Mouse (Mus musculus): ENCODE measurements around the gene Ugt2a1. TPM values are rescaled to one million over a fixed set of nuclear protein-coding genes. Genes with fewer than 3 reads are reported as not detected.
"Not testable (repeated sequence)": the region's sequence is repeated elsewhere in the genome, so short reads cannot be mapped to it uniquely, and the experiment has no call there.

Gene Ugt2a1
- not detected in 2 replicates for polyA plus RNA-seq (2016; fragmentation: Nextera tagmentation; extraction: Ambion mirVana)

DNA sequence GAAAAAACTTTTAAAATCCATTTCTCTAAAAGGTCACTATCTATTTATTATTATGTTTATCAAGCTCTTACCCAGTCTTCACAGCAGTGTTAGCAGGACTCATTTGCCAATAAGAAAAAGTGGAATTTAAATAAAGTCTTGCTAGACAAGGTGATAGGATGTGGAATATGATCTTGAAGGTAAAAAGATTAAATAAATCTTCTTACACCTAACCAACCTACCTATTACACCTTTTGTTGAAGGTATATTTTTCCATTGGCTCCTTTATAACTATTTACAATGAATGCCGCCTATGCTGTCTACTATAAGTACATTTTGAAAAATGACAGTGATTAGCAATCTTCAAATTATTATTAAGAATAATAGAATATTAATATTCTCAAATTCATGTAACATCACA lies at the start of gene Ugt2a1:
Ugt2a1 (minus strand) TSS at position 101 of the 400 bp plus-strand sequence.
- WGBS = 80% methylated on average over 1 of the region's 1 CpGs
- Histone ChIP-seq H3K36me3 (no peaks in the 10 kb centered on the region), H3K4me1 (no peaks in the 10 kb centered on the region), H3K9me3 (no peaks in the 10 kb centered on the region), H3K27ac (no peak within 1 kb of the TSS), H3K4me3 (no peak within 1 kb of the TSS), H3K27me3 (ENCODE audit: insufficient read depth, poor library complexity, severe bottlenecking) (no peaks in the 10 kb centered on the region)
- DNase-seq (ENCODE audit: low spot score) = no peak

DNA sequence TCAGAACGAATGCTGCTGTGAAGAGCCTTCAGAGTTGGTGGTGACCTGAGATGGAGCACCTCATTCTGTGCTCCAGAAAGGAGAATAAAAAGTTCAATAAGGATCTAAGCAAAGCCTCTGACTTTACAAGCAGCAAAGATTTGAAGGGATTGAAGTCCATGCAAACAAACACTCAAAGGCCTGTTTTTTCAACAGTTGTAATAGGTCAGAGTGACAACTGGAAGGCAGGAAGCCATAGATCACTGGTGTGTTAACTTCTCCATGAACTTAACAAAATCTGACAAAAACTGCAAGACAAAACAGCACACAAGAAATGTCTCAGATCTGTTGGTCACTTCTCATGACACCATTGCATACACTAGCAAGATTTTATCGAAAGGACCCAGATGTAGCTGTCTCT lies 47.4 kb upstream of the Ugt2a1 start, which contains the start of gene Sult1b1:
Sult1b1 (minus strand) TSS at position 85 of the 400 bp plus-strand sequence.
- H3K4me1 ChIP-seq = no peaks in the 10 kb centered on the region
- H3K27me3 ChIP-seq (ENCODE audit: insufficient read depth, poor library complexity, severe bottlenecking) = no peaks in the 10 kb centered on the region
- H3K4me3 ChIP-seq = no peak within 1 kb of the TSS
- H3K27ac ChIP-seq = no peak within 1 kb of the TSS
- DNase-seq (ENCODE audit: low spot score) = no peak
- no peaks in the 10 kb centered on the region for H3K9me3 ChIP-seq
- 93% methylated on average over 2 of the region's 2 CpGs for WGBS
- H3K36me3 ChIP-seq = no peaks in the 10 kb centered on the region

DNA sequence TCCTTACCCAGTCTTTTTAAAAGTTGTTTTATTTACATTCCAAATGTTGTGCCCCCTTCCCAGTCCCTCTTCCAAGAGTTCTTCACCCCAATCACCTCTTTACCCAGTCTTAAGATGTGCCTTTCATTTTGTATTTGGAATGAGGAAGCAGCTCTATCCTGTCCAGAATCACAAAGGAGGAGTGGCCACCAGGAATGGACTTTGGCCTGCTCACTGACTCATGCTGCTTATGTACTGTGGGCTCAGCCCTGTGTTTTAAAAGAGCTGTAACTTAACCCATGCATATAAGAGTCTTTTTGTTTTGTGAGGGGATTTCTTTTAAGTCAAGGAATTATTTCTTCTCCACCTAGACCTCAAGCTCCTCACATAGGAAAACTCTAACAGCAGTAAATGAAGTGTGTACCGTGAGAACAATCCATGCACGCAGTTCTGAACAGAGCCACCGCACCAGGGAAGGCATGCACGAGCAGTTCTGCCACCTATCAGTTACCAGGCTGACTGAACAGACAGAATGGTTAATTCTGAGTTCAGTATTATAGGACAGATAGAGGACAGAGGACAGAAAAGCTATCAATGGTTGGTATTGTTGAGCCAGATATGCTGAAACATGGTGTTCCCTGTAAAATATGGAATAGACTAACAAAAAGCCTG lies 45.4 kb upstream of the Ugt2a1 start:
- 81% methylated on average over 4 of the region's 4 CpGs for WGBS

DNA sequence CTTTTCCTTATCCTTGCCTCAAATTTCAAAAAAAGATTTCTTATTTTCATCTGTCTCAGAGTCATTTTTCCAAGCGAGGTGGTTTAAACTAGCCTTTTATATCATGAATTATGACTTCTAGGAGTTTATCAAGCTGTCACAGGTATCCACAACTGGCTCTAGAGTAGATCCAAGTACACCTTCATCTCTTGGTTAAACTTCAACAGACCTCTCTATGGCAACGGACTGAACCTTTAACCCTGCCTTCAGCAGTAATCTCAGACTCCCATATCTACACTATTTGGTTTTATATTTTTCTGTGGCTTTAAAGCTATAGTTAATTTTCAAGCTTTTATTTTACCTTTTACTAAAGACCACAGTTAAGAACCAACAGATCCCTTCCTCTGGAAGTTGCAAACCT lies 41.6 kb upstream of the Ugt2a1 start:
- no peak overlapping the region for H3K27ac ChIP-seq
- no peaks in the 10 kb centered on the region for H3K27me3 ChIP-seq (ENCODE audit: insufficient read depth, poor library complexity, severe bottlenecking)
- WGBS = 60% methylated on average over 2 of the region's 2 CpGs
- no peaks in the 10 kb centered on the region for H3K36me3 ChIP-seq
- no peak for DNase-seq (ENCODE audit: low spot score)
- no peaks in the 10 kb centered on the region for H3K4me1 ChIP-seq
- no peaks in the 10 kb centered on the region for H3K9me3 ChIP-seq
- no peak overlapping the region for H3K4me3 ChIP-seq

More for the DNA sequence above, 45.4 kb upstream of the Ugt2a1 start:
- Histone ChIP-seq H3K4me3 (no peak overlapping the region), H3K9me3 (no peaks in the 10 kb centered on the region), H3K27me3 (ENCODE audit: insufficient read depth, poor library complexity, severe bottlenecking) (no peaks in the 10 kb centered on the region), H3K36me3 (no peaks in the 10 kb centered on the region), H3K4me1 (no peaks in the 10 kb centered on the region), H3K27ac (no peak overlapping the region)
- no peak for DNase-seq (ENCODE audit: low spot score)

DNA sequence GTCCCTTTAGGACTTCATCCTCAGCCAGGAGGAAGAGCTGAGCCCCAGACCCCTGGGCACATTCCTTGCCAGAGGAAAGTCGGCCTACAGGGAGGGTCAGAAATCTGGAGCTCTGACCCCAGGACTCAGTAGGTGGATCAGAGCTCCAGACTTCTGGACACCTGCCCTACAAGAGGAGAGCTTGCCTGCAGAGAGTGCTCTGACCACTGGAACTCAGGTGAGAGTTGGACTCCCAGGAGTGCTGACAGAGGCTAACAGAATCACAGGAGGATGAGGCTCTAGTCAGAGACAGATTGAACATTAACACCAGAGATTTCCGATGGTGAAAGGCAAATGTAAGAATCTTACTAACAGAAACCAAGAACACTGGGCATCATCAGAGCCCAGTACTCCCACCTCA lies 32.9 kb upstream of the Ugt2a1 start:
- H3K36me3 ChIP-seq = not testable (repeated sequence)
- 83% methylated on average over 2 of the region's 2 CpGs for WGBS

DNA sequence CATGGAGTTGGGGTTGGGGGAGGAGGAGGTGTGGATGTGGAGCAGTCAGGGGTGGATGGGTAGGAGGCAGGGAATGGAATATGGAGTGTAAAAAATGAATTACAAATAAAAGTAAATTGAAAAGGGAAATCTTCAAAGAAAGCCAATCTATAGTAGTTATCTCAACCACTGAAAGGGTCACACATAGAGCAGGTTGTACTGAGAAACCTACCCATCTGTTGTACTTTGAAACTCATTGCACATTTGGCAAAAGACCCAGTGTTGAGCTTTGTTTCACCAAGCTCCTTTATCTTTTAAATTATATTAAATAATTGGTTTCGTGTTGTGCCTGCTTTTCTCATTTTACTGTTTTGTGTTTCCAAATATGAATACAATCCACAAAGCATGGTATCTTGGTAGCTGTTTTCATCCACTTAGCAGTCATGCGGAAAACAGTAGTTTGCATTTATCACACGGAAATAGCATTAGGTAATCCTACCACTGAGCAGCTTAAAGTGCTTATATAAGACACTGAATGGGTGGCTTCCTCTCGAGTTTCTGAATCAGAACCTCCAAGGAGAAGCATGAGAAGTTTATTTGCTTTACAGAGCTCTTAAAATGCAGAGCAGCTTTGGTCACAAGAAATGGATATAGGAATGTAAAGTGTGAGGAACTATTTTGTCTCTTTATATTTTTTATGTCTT lies 15.2 kb upstream of the Ugt2a1 start:
- H3K36me3 ChIP-seq = no peaks in the 10 kb centered on the region
- H3K4me1 ChIP-seq = no peaks in the 10 kb centered on the region
- no peak overlapping the region for H3K27ac ChIP-seq
- no peak overlapping the region for H3K4me3 ChIP-seq
- no peak for DNase-seq (ENCODE audit: low spot score)
- H3K27me3 ChIP-seq (ENCODE audit: insufficient read depth, poor library complexity, severe bottlenecking) = no peaks in the 10 kb centered on the region
- no peaks in the 10 kb centered on the region for H3K9me3 ChIP-seq
- WGBS = 60% methylated on average over 4 of the region's 4 CpGs

More for the DNA sequence above, 32.9 kb upstream of the Ugt2a1 start:
- not testable (repeated sequence) for H3K27me3 ChIP-seq (ENCODE audit: insufficient read depth, poor library complexity, severe bottlenecking); DNase-seq (ENCODE audit: low spot score); H3K4me1 ChIP-seq; H3K9me3 ChIP-seq; H3K4me3 ChIP-seq; H3K27ac ChIP-seq

DNA sequence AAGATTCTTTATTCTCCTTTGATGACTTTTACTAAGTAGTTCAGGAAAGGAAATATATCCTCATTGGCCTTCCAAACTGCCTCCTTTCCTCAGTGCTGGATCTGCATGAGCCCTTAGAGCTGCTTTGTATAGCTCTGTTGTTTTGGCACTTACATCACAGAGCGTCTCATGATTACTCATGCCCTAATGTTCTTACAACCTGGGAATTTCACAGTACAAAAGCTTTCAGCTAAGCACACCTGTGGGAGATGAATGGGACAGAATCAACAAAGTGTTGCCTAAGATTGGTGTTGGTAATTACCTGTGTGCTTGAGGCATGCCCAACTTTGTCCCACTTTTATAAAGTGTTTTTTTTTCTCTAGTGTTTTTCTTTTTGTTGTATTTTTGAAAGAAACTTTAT lies 12.0 kb upstream of the Ugt2a1 start:
- H3K4me1 ChIP-seq = no peaks in the 10 kb centered on the region
- H3K36me3 ChIP-seq = no peaks in the 10 kb centered on the region
- no peak for DNase-seq (ENCODE audit: low spot score)
- H3K27me3 ChIP-seq (ENCODE audit: insufficient read depth, poor library complexity, severe bottlenecking) = no peaks in the 10 kb centered on the region
- H3K27ac ChIP-seq = no peak overlapping the region
- WGBS = 68% methylated on average over 1 of the region's 1 CpGs
- no peak overlapping the region for H3K4me3 ChIP-seq
- H3K9me3 ChIP-seq = no peaks in the 10 kb centered on the region

DNA sequence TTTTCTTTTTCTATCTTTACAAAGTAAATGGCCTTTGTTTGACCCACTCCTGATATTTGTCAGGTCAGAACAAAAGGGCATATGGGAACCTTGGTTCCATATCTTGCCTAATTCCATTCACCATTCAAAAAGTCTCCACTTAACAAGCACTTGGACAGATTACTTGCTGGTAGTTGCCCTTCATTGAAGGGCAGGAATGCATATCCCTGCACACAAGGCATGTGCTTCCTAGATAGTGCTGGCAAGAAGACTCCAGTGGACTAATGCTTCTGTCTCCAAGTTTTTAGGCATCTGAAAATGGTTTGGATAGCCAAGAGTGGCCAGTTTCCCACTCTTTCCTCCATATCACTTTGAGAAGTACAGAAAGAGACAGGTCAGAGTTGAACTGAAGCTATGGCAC lies 8.7 kb upstream of the Ugt2a1 start:
- H3K9me3 ChIP-seq = no peaks in the 10 kb centered on the region
- no peak for DNase-seq (ENCODE audit: low spot score)
- no peaks in the 10 kb centered on the region for H3K27me3 ChIP-seq (ENCODE audit: insufficient read depth, poor library complexity, severe bottlenecking)
- no peak overlapping the region for H3K27ac ChIP-seq
- H3K4me1 ChIP-seq = no peaks in the 10 kb centered on the region
- H3K36me3 ChIP-seq = no peaks in the 10 kb centered on the region
- no peak overlapping the region for H3K4me3 ChIP-seq

DNA sequence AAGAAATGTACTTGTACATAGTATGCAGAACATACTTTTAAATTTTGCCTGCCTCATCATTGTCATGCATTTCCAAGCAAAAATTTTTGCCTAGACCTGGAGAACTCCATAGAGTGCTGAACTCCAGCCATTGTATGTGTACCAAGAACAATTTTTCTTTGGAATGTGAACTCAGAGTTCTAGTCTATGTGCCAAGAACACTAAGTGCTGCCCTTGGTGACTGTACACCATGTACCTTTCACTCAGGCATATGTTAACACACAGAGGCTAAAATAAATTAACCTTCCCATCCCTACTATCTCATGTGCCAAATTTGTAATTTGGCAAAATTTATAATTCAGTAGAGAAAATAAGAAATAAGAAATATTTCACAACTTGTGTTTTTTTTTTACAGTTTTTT lies 8.3 kb upstream of the Ugt2a1 start:
- DNase-seq (ENCODE audit: low spot score) = no peak
- Histone ChIP-seq H3K4me1 (no peaks in the 10 kb centered on the region), H3K27me3 (ENCODE audit: insufficient read depth, poor library complexity, severe bottlenecking) (no peaks in the 10 kb centered on the region), H3K4me3 (no peak overlapping the region), H3K9me3 (no peaks in the 10 kb centered on the region), H3K36me3 (no peaks in the 10 kb centered on the region), H3K27ac (no peak overlapping the region)

DNA sequence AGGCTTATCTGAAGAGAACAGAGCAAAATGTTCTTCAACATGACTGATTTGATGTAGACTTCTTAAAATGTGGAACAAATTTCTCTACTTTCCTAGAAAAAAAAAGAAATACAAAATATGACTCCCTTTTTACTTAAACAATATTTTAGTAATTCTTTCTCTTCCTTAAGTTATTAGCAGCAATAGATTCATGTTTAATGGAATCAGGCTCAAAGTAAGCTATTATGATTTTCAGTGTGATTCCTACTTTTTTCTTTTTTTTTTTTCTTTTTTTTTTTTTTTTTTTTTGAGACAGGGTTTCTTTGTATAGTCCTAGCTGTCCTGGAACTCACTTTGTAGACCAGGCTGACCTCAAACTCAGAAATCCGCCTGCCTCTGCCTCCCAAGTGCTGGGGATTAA lies 4.0 kb downstream of the Ugt2a1 start, which contains the start of gene Gm43638:
Gm43638 (minus strand) TSS at position 101 of the 400 bp plus-strand sequence.
- not testable (repeated sequence) for H3K36me3 ChIP-seq; DNase-seq (ENCODE audit: low spot score); H3K9me3 ChIP-seq; H3K4me3 ChIP-seq; H3K4me1 ChIP-seq; H3K27me3 ChIP-seq (ENCODE audit: insufficient read depth, poor library complexity, severe bottlenecking); H3K27ac ChIP-seq
- WGBS = 80% methylated on average over 1 of the region's 1 CpGs

DNA sequence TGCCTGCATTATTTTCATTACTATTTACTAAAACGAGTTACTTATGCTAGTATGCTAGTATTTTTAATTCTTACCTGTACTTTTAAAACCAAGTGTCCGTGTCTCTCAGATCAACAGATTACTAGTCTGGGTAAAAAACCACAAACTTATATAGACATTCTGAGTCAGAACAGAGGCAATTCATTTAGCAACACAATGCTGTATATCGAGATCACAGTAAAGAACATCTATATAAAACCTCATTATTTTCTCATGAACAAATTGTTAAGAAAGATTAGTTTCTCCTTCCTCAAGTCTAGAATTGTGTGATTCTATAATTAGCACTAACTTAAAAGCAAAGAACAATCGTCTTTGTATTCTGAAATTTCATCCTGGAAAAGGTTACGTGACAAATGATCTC lies 8.5 kb downstream of the Ugt2a1 start, which contains the start of gene Ugt2a2:
Ugt2a2 (minus strand) TSS at position 101 of the 400 bp plus-strand sequence.
- no peak for DNase-seq (ENCODE audit: low spot score)
- H3K36me3 ChIP-seq = no peaks in the 10 kb centered on the region

DNA sequence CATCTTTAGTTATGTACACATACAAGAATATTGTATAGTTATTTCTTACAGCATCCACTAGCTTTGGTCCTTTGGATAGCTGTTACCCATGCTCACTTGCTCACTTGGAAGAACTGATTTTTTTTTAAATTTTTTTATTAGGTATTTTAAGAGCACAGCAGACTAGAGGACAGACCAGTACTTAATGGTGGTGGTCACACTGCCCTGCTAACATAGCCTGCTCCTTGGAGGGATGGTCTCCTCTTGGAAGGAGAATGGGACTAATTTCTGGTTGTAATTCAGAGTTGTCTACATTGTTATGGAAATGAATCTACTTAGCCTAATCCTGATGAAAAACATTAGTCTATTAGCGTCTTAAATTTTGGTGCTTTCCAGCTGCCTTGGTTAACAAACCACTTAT lies 31.9 kb downstream of the Ugt2a1 start:
- H3K9me3 ChIP-seq = no peaks in the 10 kb centered on the region
- H3K27me3 ChIP-seq (ENCODE audit: insufficient read depth, poor library complexity, severe bottlenecking) = no peaks in the 10 kb centered on the region
- no peak overlapping the region for H3K4me3 ChIP-seq
- no peak overlapping the region for H3K27ac ChIP-seq
- H3K4me1 ChIP-seq = no peaks in the 10 kb centered on the region
- no peaks in the 10 kb centered on the region for H3K36me3 ChIP-seq
- 46% methylated on average over 1 of the region's 1 CpGs for WGBS
- DNase-seq (ENCODE audit: low spot score) = no peak

More for the DNA sequence above, 8.5 kb downstream of the Ugt2a1 start, which contains the start of gene Ugt2a2:
- no peaks in the 10 kb centered on the region for H3K9me3 ChIP-seq
- no peaks in the 10 kb centered on the region for H3K27me3 ChIP-seq (ENCODE audit: insufficient read depth, poor library complexity, severe bottlenecking)
- no peaks in the 10 kb centered on the region for H3K4me1 ChIP-seq
- no peak within 1 kb of the TSS for H3K27ac ChIP-seq
- no peak within 1 kb of the TSS for H3K4me3 ChIP-seq
- WGBS = 78% methylated on average over 5 of the region's 5 CpGs

DNA sequence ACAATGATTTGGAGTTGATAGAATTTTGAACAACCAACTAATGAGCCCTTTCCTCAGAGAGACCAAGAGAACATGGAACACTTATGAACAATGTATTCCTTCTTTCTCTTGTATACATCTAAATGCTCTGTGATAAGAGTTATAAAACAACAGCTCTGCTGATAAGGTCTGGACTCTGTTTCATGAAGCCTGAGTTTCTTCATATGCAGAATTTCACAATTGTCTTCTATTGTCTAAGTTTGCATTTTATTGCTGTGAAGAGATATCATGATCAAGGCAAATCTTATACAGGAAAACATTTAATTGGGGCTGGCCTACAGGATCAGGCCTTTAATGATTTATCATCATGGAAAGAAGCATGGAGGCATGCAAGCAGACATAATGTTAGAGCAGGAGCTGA lies 33.0 kb downstream of the Ugt2a1 start:
- Histone ChIP-seq H3K27me3 (ENCODE audit: insufficient read depth, poor library complexity, severe bottlenecking) (no peaks in the 10 kb centered on the region), H3K27ac (no peak overlapping the region), H3K4me1 (no peaks in the 10 kb centered on the region), H3K9me3 (no peaks in the 10 kb centered on the region), H3K36me3 (no peaks in the 10 kb centered on the region), H3K4me3 (no peak overlapping the region)
- no peak for DNase-seq (ENCODE audit: low spot score)

Measured in heart, embryonic 10.5 days (tissue).